Mouse (Mus musculus) liver, embryonic 14.5 days (tissue): ENCODE data around the gene Med16. TPM values are rescaled to one million over a fixed set of nuclear protein-coding genes. Genes with fewer than 3 reads are reported as not detected.
A peak's percentile ranks its signal among the peaks of the same experiment; 100 is the strongest.

Experiments used
- ATAC-seq: fragments of 200-750 bp; cut with Nextera tagmentation; 2 replicates; pipeline ENCODE4 v1.8.0; 2017; ENCODE audit warnings: moderate number of reproducible peaks, mild to moderate bottlenecking, moderate library complexity; ENCODE audit not compliant: insufficient read depth
- DNase-seq, 3 experiments: peaks; one replicate each; pipeline ENCODE4 v3.0.0-alpha.2; 2012 to 2013; ENCODE audit warnings: low read depth in 3 of 3, low spot score in 3 of 3
- H3K27ac ChIP-seq: fragments of 300-500 bp; sonication (generic); 2 replicates; pipeline ENCODE4 v1.5.1; 2014; ENCODE audit warnings: moderate library complexity, mild to moderate bottlenecking, control low read depth, inconsistent platforms
- H3K27me3 ChIP-seq: fragments of 300-500 bp; sonication (generic); 2 replicates; pipeline ENCODE4 v1.6.1; 2014; ENCODE audit warnings: mild to moderate bottlenecking, low read length, moderate library complexity; ENCODE audit not compliant: control insufficient read depth, insufficient read depth
- H3K36me3 ChIP-seq: fragments of 300-500 bp; sonication (generic); replicated peaks from 2 replicates; pipeline ENCODE4 v1.6.1; 2014; ENCODE audit warnings: low read depth; ENCODE audit not compliant: control insufficient read depth, insufficient read depth
- H3K4me1 ChIP-seq, 2 experiments: fragments of 200-500 bp in 1 of 2; fragments of 300-500 bp in 1 of 2; sonication (generic) in 1 of 2; replicated peaks; 2 replicates each; pipeline ENCODE4 v1.6.1; 2012 to 2014; ENCODE audit warnings: antibody characterized with exemption in 1 of 2, inconsistent platforms in 1 of 2, low read length in 1 of 2; ENCODE audit not compliant: control insufficient read depth in 2 of 2, insufficient read depth in 2 of 2
- H3K4me2 ChIP-seq: fragments of 300-500 bp; sonication (generic); 2 replicates; pipeline ENCODE4 v1.6.1; 2014; ENCODE audit warnings: low read depth, mild to moderate bottlenecking, control low read depth, moderate library complexity
- H3K4me3 ChIP-seq, 2 experiments: fragments of 200-500 bp in 1 of 2; fragments of 300-500 bp in 1 of 2; sonication (generic) in 1 of 2; 2 replicates each; pipeline ENCODE4 v1.5.1; 2012 to 2014; ENCODE audit warnings: low read depth in 2 of 2, low read length in 2 of 2, mild to moderate bottlenecking in 2 of 2, control low read depth in 1 of 2, inconsistent platforms in 1 of 2, moderate library complexity in 1 of 2; ENCODE audit not compliant: insufficient read depth in 1 of 2
- H3K9ac ChIP-seq: fragments of 300-500 bp; sonication (generic); replicated peaks from 2 replicates; pipeline ENCODE4 v1.6.1; 2014; ENCODE audit warnings: mild to moderate bottlenecking, control low read depth, moderate library complexity
- H3K9me3 ChIP-seq: fragments of 300-500 bp; sonication (generic); 2 replicates; pipeline ENCODE4 v1.6.1; 2016; ENCODE audit warnings: low read length, mixed read lengths; ENCODE audit not compliant: control insufficient read depth
- CTCF ChIP-seq: IDR thresholded peaks from 2 replicates; pipeline ENCODE4 v1.5.1; 2016; ENCODE audit warnings: antibody characterized with exemption, low read depth, control low read depth
- EP300 ChIP-seq: IDR thresholded peaks from 2 replicates; pipeline ENCODE4 v1.6.1; 2016; ENCODE audit warnings: antibody characterized with exemption, low read depth
- WGBS: fragments of 180-500 bp; shearing (Covaris S2); extraction: QIAGEN DNeasy Blood & Tissue Kit; methylation state at CpG from one replicate; pipeline ENCODE4 v1.1.7; 2014; ENCODE audit not compliant: insufficient replicate concordance; 5-methylcytosine and 5-hydroxymethylcytosine counted together
- polyA plus RNA-seq, 2 experiments: library from polyadenylated mRNA; depleted of rRNA in 1 of 2; stranded (reverse) in 1 of 2; unstranded in 1 of 2; fragments of >200 nt; fragmentation: Nextera tagmentation in 1 of 2; extraction: Ambion mirVana in 1 of 2; gene quantifications; 2 replicates each; pipeline versions ENCODE4 v1.2.1 to v1.2.3; 2012 to 2014

The Med16 gene
- polyA plus RNA-seq, 2 experiments = 10.0 to 13.3 TPM

DNA sequence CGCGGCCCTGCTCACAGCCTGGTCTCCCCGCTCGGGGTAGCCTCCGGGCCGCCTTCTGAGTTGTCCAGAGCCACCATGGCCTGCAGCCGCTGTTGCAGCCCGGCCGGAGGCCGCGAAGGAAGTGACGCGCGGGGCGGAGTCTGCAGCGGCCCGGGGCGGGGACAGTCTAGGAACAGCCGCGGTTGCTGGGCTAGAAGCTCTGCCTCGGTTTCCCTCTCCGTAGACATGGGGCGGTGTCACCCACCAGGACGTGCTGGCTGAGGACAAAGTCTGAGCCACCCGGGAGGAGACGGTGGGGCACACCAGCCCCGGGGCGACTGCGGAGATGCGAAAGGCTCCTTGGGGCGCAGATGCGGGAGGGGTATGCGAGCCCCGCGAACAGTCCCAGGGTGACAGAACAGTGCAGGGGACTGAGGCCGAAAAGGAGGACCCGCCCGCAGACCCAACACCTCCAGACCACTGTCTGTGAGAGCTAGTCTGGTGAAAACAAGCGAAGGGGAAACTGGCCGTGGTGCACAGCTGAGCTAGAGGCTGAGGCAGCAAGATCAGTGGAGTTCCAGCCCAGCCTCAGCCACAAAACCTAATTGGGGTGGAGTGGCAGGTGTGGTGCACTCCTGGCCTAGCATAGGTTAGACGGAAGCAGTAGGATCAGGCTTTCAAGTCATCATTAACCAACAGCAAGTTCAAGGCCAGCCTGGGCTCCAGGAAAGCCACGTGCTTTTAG lies 8.2 kb upstream of the Med16 start, which contains the start of gene Kiss1r:
TSS of gene Kiss1r (plus strand) at position 164 of the 724 bp plus-strand sequence.
- TF ChIP-seq CTCF (no peak), EP300 (no peak)
- H3K27ac ChIP-seq = peak within 1 kb of the TSS; percentile 49
- peak within 1 kb of the TSS; percentile 94 for H3K4me2 ChIP-seq
- DNase-seq = peak in 1 of 3 experiments; percentile 60
- peak within 1 kb of the TSS; percentile 83 for H3K9ac ChIP-seq
- H3K4me1 ChIP-seq = peaks cover 23 to 29% of the 10 kb centered on the region in 2 experiments
- H3K9me3 ChIP-seq = no peaks in the 10 kb centered on the region
- ATAC-seq = peak; percentile 72
- peak within 1 kb of the TSS; percentile 69 to 75 for H3K4me3 ChIP-seq
- 2% methylated on average over 42 of the region's 42 CpGs for WGBS
- H3K36me3 ChIP-seq = no peaks in the 10 kb centered on the region
- peaks cover 43% of the 10 kb centered on the region for H3K27me3 ChIP-seq

DNA sequence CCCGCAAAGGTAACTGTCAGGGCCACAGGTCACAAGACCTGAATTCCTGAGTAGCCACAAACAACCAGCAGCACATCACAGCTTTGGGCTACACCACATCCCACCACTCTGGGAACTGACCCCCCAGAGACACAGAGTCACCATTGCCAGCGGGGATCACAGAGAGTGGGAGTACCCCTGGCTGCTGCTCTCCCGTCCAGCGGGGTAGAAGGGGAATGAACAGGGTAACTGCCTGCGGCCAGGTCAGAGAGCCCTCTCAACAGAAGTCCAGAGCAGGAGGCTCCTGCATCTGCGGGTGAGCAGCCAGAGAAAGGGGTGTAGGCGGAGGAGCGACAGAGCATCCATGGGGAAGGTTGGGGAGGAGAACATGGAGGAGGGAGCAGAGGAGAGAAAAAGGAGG lies 7.4 kb upstream of the Med16 start:
- ATAC-seq (no peak), DNase-seq (no peak)
- 9% methylated on average over 8 of the region's 8 CpGs for WGBS
- no peaks in the 10 kb centered on the region for H3K9me3 ChIP-seq
- H3K4me3 ChIP-seq = peak overlapping the region; percentile 69 to 75
- H3K4me2 ChIP-seq = peak overlapping the region; percentile 94
- H3K27me3 ChIP-seq = peaks cover 34% of the 10 kb centered on the region
- H3K4me1 ChIP-seq = peaks cover 23 to 29% of the 10 kb centered on the region in 2 experiments
- peak overlapping the region; percentile 83 for H3K9ac ChIP-seq
- H3K27ac ChIP-seq = peak overlapping the region; percentile 49
- H3K36me3 ChIP-seq = no peaks in the 10 kb centered on the region
- TF ChIP-seq EP300 (no peak), CTCF (no peak)

DNA sequence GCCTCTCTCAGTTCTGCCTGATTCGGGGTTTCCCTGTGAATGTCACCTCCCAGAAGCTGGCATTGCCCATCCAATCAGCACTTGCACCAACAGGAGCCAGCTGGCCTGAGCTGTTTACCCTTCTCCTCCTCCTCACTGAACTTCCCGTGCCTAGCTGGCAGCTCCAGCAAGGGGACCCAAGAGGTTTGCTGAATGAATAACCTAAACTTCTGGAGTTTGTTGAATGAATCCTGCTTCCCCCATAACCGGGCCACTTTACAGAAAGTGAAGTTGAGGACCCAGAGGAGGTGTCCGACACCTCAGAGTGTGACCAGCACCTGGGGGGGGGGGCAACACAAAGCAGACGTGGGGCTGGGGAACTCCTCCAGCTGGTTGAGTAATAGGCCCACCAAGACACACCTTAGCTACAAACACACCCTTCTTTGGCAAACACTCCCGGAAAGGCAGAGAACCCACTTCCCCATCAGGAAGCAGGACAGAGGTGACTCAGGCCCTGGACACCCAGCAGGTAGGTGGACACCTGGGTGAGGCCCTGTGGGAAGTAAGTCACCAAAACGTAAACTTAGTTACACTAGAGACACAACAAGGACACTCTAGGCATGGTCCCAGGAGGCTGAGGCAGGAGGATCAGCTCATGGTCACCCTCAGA lies 6.3 kb upstream of the Med16 start:
- Histone ChIP-seq H3K9me3 (no peaks in the 10 kb centered on the region), H3K27me3 (peaks cover 24% of the 10 kb centered on the region), H3K27ac (peak overlapping the region; percentile 80), H3K4me3 (peak overlapping the region; percentile 26 to 69; a peak in 3 of 4 replicates), H3K36me3 (no peaks in the 10 kb centered on the region), H3K4me1 (peaks cover 23 to 29% of the 10 kb centered on the region in 2 experiments), H3K4me2 (peak overlapping the region; percentile 94), H3K9ac (peak overlapping the region; percentile 64)
- ATAC-seq (no peak; the same call in 1 of the 2 replicates), DNase-seq (no peak)
- TF ChIP-seq CTCF (no peak), EP300 (no peak)
- WGBS = 31% methylated on average over 7 of the region's 7 CpGs

DNA sequence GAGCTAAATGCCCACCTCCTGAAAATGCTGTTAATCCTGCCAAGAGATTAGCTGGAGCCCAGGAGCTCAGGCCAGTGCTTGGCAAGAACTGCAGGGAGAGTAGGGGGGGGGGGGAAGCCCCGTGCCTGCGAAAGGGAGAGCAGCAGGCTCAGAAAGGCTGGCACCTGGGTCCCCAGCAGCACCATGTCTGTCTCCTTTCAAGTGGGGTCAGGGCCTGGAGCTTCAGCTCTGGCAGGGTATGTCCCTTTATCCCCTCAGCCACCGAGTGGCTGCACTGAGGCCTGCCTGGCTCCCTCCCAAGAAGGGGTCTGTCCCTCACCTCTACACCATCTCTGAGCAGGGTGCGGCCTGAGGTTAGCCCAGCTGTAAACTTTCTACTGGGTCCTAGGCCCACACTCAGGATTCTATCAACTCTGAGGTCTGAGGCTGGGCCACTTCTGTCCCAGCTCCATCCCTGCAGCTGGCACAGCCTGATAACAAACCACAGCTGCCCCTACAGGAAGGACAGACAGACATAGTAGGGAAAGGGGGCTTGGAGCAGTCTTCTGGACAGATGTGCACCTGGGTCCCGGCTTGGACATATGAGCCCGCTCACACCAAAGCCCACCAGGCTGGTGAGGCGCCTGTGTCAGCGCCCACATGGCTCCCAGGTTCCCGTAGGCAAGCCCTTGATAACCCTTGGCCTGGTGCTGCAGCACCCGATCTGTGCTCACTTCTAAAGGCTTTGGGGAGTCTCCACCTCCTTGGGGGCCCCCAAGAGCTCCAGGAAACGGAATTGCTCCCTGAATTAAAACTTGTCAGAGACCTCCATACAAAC lies 5.6 kb upstream of the Med16 start:
- peak; percentile 77 for ATAC-seq

More for the DNA sequence above, 5.6 kb upstream of the Med16 start:
- DNase-seq = peak in 2 of 3 experiments; percentile 55 to 60
- Histone ChIP-seq H3K9ac (peak overlapping the region; percentile 64), H3K4me2 (peak overlapping the region; percentile 94), H3K4me1 (peaks cover 23 to 33% of the 10 kb centered on the region in 2 experiments), H3K36me3 (no peaks in the 10 kb centered on the region), H3K4me3 (peak overlapping the region; percentile 26 to 69), H3K9me3 (no peaks in the 10 kb centered on the region), H3K27me3 (peaks cover 17% of the 10 kb centered on the region), H3K27ac (peak overlapping the region; percentile 80)
- peak; percentile 72 for TF ChIP-seq EP300
- TF ChIP-seq CTCF = no peak
- 16% methylated on average over 11 of the region's 11 CpGs for WGBS
